Mouse (Mus musculus): ENCODE results near the gene Ahsg. TPM values are rescaled to one million over a fixed set of nuclear protein-coding genes. Genes with fewer than 3 reads are reported as not detected.
A peak's percentile ranks its signal among the peaks of the same experiment; 100 is the strongest.

Gene Ahsg
- not detected in 2 replicates for polyA plus RNA-seq (2016; fragmentation: Nextera tagmentation; extraction: Ambion mirVana)

GRCm38 (mm10) chr16:22890683-22891510 lies at the start of gene Ahsg:
Ahsg (plus strand) TSS chr16:22891277.
- H3K27me3 ChIP-seq = no peaks in the 10 kb centered on the region
- no peak within 1 kb of the TSS for H3K9ac ChIP-seq
- no peak within 1 kb of the TSS for H3K27ac ChIP-seq
- no peak within 1 kb of the TSS for H3K4me2 ChIP-seq
- 88% methylated on average over 11 of the region's 11 CpGs for WGBS
- ATAC-seq (ENCODE audit: low FRiP score) = no peak
- peaks cover 6% of the 10 kb centered on the region; the same call in 1 of the 2 replicates for H3K4me1 ChIP-seq
- H3K36me3 ChIP-seq (replicated peaks) = no peaks in the 10 kb centered on the region
- H3K4me3 ChIP-seq (replicated peaks) = no peak within 1 kb of the TSS
- no peaks in the 10 kb centered on the region for H3K9me3 ChIP-seq

DNA sequence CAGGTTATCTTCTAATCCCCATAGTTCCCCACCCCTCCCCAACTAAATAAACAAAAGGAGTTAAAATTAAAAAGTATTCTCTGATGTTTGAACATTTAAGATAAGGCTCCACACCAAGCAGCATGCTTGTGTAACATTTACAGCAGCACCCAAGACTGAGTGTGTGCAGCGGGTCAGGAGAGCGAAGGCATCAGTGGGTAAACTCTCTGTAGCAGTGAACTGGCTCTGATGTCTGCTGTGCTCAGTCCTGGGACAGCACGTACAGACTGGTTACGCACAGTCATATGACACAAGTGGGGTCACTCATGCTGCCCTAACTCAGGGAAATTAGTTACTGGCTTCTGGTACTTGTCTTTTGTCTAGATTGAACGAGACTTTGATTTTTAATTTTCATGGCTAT lies 48.2 kb upstream of the Ahsg start:
- H3K4me3 ChIP-seq (replicated peaks) = no peak overlapping the region
- H3K27ac ChIP-seq = no peak overlapping the region
- no peak overlapping the region for H3K4me2 ChIP-seq
- H3K36me3 ChIP-seq (replicated peaks) = peaks cover 15% of the 10 kb centered on the region
- 91% methylated on average over 5 of the region's 5 CpGs for WGBS
- no peak for ATAC-seq (ENCODE audit: low FRiP score)
- peaks cover 11% of the 10 kb centered on the region; the same call in 1 of the 2 replicates for H3K4me1 ChIP-seq
- no peaks in the 10 kb centered on the region for H3K27me3 ChIP-seq
- H3K9ac ChIP-seq = no peak overlapping the region
- H3K9me3 ChIP-seq = no peaks in the 10 kb centered on the region

DNA sequence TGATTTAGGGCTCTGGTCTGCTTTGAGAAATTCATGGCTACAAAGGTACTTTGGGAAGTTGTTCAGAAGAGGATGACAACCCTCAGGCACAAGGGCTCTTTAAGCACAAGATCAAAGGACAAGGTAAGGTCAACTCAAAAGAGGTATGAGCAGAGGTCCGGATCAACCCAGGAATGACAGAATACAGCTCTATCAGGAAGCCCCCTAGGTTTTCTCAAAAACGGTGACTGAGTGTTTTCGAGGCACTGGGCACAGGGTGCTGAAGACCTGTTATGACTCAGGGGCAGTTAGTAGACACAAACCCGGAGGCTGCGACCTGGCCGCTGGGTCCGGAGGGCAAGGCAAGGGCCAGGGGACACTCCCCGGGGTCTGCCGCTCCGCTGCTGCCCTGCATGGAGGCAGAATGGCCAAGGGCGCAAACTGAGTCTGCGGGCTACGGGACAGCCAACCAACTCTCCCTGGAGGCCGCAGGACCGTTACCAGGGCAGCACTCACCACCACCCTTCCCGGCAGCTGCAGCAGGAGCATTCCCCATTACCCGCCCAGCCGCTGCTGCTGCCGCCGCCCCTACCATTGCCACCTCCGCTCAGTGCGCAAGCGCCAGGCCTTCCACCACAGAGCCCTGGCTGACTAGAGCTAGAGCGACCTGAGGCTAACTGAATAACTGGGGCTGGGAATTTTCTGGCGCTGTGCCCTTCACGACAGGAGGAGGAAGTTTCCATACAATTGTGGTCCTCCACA lies 46.8 kb upstream of the Ahsg start:
- Histone ChIP-seq H3K4me2 (peak overlapping the region; percentile 86), H3K27me3 (no peaks in the 10 kb centered on the region), H3K27ac (no peak overlapping the region), H3K36me3 (replicated peaks) (peaks cover 13% of the 10 kb centered on the region), H3K9ac (peak overlapping the region; percentile 74), H3K4me3 (replicated peaks) (peak overlapping the region; percentile 53), H3K4me1 (peaks cover 11% of the 10 kb centered on the region; the same call in 1 of the 2 replicates), H3K9me3 (no peaks in the 10 kb centered on the region)
- WGBS = 9% methylated on average over 26 of the region's 26 CpGs
- ATAC-seq (ENCODE audit: low FRiP score) = peak; percentile 94

DNA sequence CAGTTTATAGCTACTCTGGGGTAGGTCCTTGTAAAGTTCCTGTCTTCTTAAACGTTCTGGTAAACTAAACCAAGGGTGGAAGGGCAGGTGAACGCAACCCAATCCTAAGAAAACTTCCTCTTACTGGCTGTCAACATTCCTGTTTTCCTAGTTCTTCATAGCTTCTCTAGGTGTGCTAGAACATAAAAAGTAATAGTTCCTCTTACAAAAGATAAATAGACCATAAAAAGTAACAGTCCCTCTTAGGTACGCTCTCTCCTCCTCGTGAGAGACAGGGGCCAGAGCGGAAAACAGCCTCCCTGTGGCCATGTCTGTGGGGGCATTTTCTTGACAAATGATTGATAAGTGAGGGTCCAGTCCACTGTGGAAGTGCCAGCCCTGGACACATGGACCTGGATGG lies 46.2 kb upstream of the Ahsg start:
- Histone ChIP-seq H3K9ac (no peak overlapping the region; the same call in 1 of the 2 replicates), H3K4me3 (replicated peaks) (peak overlapping the region; percentile 53), H3K4me1 (peaks cover 11% of the 10 kb centered on the region; the same call in 1 of the 2 replicates), H3K36me3 (replicated peaks) (peaks cover 8% of the 10 kb centered on the region; the same call in 1 of the 2 replicates), H3K4me2 (peak overlapping the region; percentile 86), H3K27ac (no peak overlapping the region), H3K27me3 (no peaks in the 10 kb centered on the region), H3K9me3 (no peaks in the 10 kb centered on the region)
- ATAC-seq (ENCODE audit: low FRiP score) = no peak
- 70% methylated on average over 5 of the region's 5 CpGs for WGBS

GRCm38 (mm10) chr16:22845481-22845880 lies 45.6 kb upstream of the Ahsg start:
- Histone ChIP-seq H3K9me3 (no peaks in the 10 kb centered on the region), H3K36me3 (replicated peaks) (peaks cover 1% of the 10 kb centered on the region; the same call in 1 of the 2 replicates), H3K27ac (no peak overlapping the region), H3K4me1 (peaks cover 11% of the 10 kb centered on the region; the same call in 1 of the 2 replicates), H3K9ac (no peak overlapping the region), H3K4me3 (replicated peaks) (no peak overlapping the region), H3K4me2 (no peak overlapping the region), H3K27me3 (no peaks in the 10 kb centered on the region)
- no peak for ATAC-seq (ENCODE audit: low FRiP score)
- WGBS = 92% methylated on average over 4 of the region's 4 CpGs

GRCm38 (mm10) chr16:22847686-22848085 lies 43.4 kb upstream of the Ahsg start:
- H3K9me3 ChIP-seq = no peaks in the 10 kb centered on the region
- H3K36me3 ChIP-seq (replicated peaks) = no peaks in the 10 kb centered on the region
- H3K27me3 ChIP-seq = no peaks in the 10 kb centered on the region
- H3K9ac ChIP-seq = no peak overlapping the region
- H3K4me2 ChIP-seq = no peak overlapping the region
- WGBS = 80% methylated on average over 1 of the region's 1 CpGs
- H3K4me1 ChIP-seq = peaks cover 11% of the 10 kb centered on the region; the same call in 1 of the 2 replicates
- no peak overlapping the region for H3K4me3 ChIP-seq (replicated peaks)
- ATAC-seq (ENCODE audit: low FRiP score) = no peak
- H3K27ac ChIP-seq = no peak overlapping the region

DNA sequence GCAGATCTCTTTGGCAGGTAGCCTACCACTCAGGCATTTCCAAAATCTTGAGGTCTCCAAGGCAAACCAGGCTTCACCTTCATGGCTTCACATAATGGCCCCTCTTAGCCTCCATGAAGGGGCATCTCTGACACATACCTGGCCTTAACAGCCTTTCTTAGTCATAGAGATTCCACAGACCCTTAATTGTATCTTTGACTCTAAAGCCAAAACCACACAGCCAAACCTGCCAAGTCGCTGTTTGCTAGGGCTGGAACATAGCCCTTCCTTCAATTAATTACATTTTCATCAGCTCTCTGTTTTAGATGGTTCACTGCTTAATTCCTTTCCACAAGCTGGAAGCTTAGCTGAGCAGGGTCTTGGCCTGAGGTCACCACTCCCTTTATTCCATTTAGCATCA lies 42.7 kb upstream of the Ahsg start:
- ATAC-seq (ENCODE audit: low FRiP score) = no peak
- Histone ChIP-seq H3K9me3 (no peaks in the 10 kb centered on the region), H3K4me1 (peaks cover 11% of the 10 kb centered on the region; the same call in 1 of the 2 replicates), H3K4me3 (replicated peaks) (no peak overlapping the region), H3K27me3 (no peaks in the 10 kb centered on the region), H3K4me2 (no peak overlapping the region), H3K27ac (no peak overlapping the region), H3K9ac (no peak overlapping the region), H3K36me3 (replicated peaks) (no peaks in the 10 kb centered on the region)
- WGBS = 81% methylated on average over 1 of the region's 1 CpGs

- Histone ChIP-seq H3K9me3 (no peaks in the 10 kb centered on the region), H3K27me3 (no peaks in the 10 kb centered on the region), H3K4me2 (no peak overlapping the region), H3K9ac (no peak overlapping the region), H3K4me3 (replicated peaks) (no peak overlapping the region), H3K4me1 (peaks cover 6% of the 10 kb centered on the region), H3K27ac (no peak overlapping the region), H3K36me3 (replicated peaks) (peaks cover 9% of the 10 kb centered on the region; the same call in 1 of the 2 replicates)
- 94% methylated on average over 4 of the region's 4 CpGs for WGBS
- no peak for ATAC-seq (ENCODE audit: low FRiP score)
Observed at GRCm38 (mm10) chr16:22852709-22853108, 38.4 kb upstream of the Ahsg start.

- peak overlapping the region; percentile 85 for H3K4me2 ChIP-seq
- H3K27ac ChIP-seq = no peak overlapping the region
- no peak for ATAC-seq (ENCODE audit: low FRiP score)
- H3K4me3 ChIP-seq (replicated peaks) = peak overlapping the region; percentile 96
- WGBS = 20% methylated on average over 9 of the region's 9 CpGs
- no peaks in the 10 kb centered on the region for H3K27me3 ChIP-seq
- H3K9me3 ChIP-seq = no peaks in the 10 kb centered on the region
- peaks cover 15% of the 10 kb centered on the region for H3K4me1 ChIP-seq
- H3K9ac ChIP-seq = peak overlapping the region; percentile 61
- peaks cover 9% of the 10 kb centered on the region; the same call in 1 of the 2 replicates for H3K36me3 ChIP-seq (replicated peaks)
Observed at GRCm38 (mm10) chr16:22856773-22857172, 34.3 kb upstream of the Ahsg start.

GRCm38 (mm10) chr16:22857431-22858113 lies 33.5 kb upstream of the Ahsg start, which contains the start of the genes Tbccd1 and Dnajb11:
Tbccd1 (minus strand) TSS chr16:22857669.
Dnajb11 (plus strand) TSS chr16:22857845.
- Histone ChIP-seq H3K4me2 (peak within 1 kb of the TSS; percentile 85), H3K4me1 (peaks cover 15% of the 10 kb centered on the region), H3K9ac (peak within 1 kb of the TSS; percentile 88), H3K4me3 (replicated peaks) (peak within 1 kb of the TSS; percentile 96), H3K9me3 (no peaks in the 10 kb centered on the region), H3K36me3 (replicated peaks) (peaks cover 10% of the 10 kb centered on the region), H3K27ac (peak within 1 kb of the TSS; percentile 57), H3K27me3 (no peaks in the 10 kb centered on the region)
- ATAC-seq (ENCODE audit: low FRiP score) = peak; percentile 99
- WGBS = 1% methylated on average over 57 of the region's 62 CpGs

DNA sequence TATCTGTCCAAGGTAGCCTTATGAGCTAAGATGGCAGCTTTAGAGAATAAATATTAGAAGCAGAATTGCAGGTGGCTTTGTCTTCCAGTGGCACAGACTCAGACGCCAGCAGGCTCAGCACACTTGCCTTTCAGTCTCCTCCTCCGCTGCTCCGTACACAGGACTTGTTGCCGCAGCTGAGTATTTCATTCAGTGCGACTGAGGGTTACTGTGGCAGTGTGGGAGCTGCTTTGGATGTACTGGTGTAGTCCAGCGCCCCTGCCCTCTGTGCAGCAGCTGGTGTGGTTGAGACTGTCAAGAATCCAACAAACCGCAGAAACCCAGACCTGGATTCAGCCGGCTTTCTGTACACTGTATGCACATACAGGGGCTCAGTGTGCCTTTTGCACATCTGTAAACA lies 18.7 kb upstream of the Ahsg start:
- Histone ChIP-seq H3K36me3 (replicated peaks) (peaks cover 61% of the 10 kb centered on the region), H3K27ac (no peak overlapping the region), H3K4me3 (replicated peaks) (no peak overlapping the region), H3K9me3 (no peaks in the 10 kb centered on the region), H3K4me2 (no peak overlapping the region), H3K27me3 (no peaks in the 10 kb centered on the region), H3K4me1 (no peaks in the 10 kb centered on the region), H3K9ac (no peak overlapping the region)
- ATAC-seq (ENCODE audit: low FRiP score) = no peak
- 96% methylated on average over 8 of the region's 8 CpGs for WGBS

DNA sequence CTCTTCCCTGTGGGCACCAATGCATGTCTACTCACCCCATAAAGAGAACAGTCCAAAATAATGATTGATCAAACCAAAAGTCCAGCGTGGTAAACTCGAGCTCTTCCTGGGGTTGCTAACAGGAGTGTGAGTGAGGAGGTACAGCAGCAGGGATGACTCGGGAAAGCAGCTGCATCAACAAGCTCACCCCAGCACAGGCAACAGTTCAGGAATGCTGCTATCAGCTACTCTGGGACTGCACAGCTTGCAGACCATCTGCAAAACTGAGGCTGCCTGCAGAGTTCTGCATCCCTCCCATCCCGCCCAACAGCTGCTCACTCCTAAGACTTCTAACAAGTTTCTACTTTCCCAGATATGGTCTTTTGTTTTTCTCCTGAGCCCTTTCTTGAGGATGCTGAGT lies 17.7 kb upstream of the Ahsg start:
- Histone ChIP-seq H3K36me3 (replicated peaks) (peaks cover 52% of the 10 kb centered on the region), H3K9ac (no peak overlapping the region), H3K4me2 (no peak overlapping the region), H3K4me1 (no peaks in the 10 kb centered on the region), H3K27me3 (no peaks in the 10 kb centered on the region), H3K9me3 (no peaks in the 10 kb centered on the region), H3K27ac (no peak overlapping the region), H3K4me3 (replicated peaks) (no peak overlapping the region)
- ATAC-seq (ENCODE audit: low FRiP score) = no peak
- WGBS = 72% methylated on average over 4 of the region's 4 CpGs
